Mouse (Mus musculus) ES-E14 (cell line): ENCODE data around the gene Catsper4. TPM values are rescaled to one million over a fixed set of nuclear protein-coding genes. Genes with fewer than 3 reads are reported as not detected.

Experiments
- DNase-seq: peaks from one replicate; pipeline ENCODE4 v3.0.0-alpha.2; 2013; ENCODE audit warnings: low read depth, low spot score
- H3K27ac ChIP-seq: 2 replicates; pipeline ENCODE4 v1.5.1; 2012; ENCODE audit warnings: low read depth, mild to moderate bottlenecking, low read length, moderate library complexity, mixed read lengths; ENCODE audit not compliant: poor library complexity, insufficient read depth, severe bottlenecking
- H3K36me3 ChIP-seq: 2 replicates; pipeline ENCODE4 v1.6.1; 2012; ENCODE audit warnings: mild to moderate bottlenecking, low read length, moderate library complexity, mixed read lengths; ENCODE audit not compliant: control insufficient read depth, poor library complexity, insufficient read depth, severe bottlenecking
- H3K4me1 ChIP-seq, 2 experiments: fragments of 150-350 bp in 1 of 2; sonication (generic) in 1 of 2; 2 replicates each; pipeline ENCODE4 v1.6.1; 2012; ENCODE audit warnings: low read length in 2 of 2, mild to moderate bottlenecking in 1 of 2, mixed read lengths in 1 of 2; ENCODE audit not compliant: control insufficient read depth in 2 of 2, insufficient read depth in 2 of 2, poor library complexity in 1 of 2
- H3K4me3 ChIP-seq, 2 experiments: fragments of 150-350 bp in 1 of 2; sonication (generic) in 1 of 2; 2 replicates each; pipeline ENCODE4 v1.5.1; 2012; ENCODE audit warnings: low read length in 2 of 2, low read depth in 1 of 2, mild to moderate bottlenecking in 1 of 2, mixed read lengths in 1 of 2; ENCODE audit not compliant: insufficient read depth in 1 of 2, poor library complexity in 1 of 2, severe bottlenecking in 1 of 2
- H3K9ac ChIP-seq: 2 replicates; pipeline ENCODE4 v1.6.1; 2012; ENCODE audit warnings: low read depth, mild to moderate bottlenecking, low read length, mixed read lengths; ENCODE audit not compliant: poor library complexity, insufficient read depth, severe bottlenecking
- H3K9me3 ChIP-seq: fragments of 150-350 bp; sonication (generic); 2 replicates; pipeline ENCODE4 v1.6.1; 2012; ENCODE audit warnings: low read depth, mild to moderate bottlenecking, low read length; ENCODE audit not compliant: control insufficient read depth, insufficient read depth
- CHD2 ChIP-seq: IDR thresholded peaks from 2 replicates; pipeline ENCODE4 v1.6.1; 2014; ENCODE audit warnings: mild to moderate bottlenecking, low read depth, low read length, inconsistent platforms
- HCFC1 ChIP-seq: IDR thresholded peaks from 2 replicates; pipeline ENCODE4 v1.6.1; 2012; ENCODE audit warnings: low read length, inconsistent platforms, borderline replicate concordance; ENCODE audit not compliant: insufficient read depth
- MAFK ChIP-seq: IDR thresholded peaks from 2 replicates; pipeline ENCODE4 v1.6.1; 2014; ENCODE audit warnings: mild to moderate bottlenecking, low read depth, low read length, inconsistent platforms; ENCODE audit not compliant: insufficient read depth
- ZC3H11A ChIP-seq: IDR thresholded peaks from 2 replicates; pipeline ENCODE4 v1.6.1; 2012; ENCODE audit warnings: low read depth, mild to moderate bottlenecking, inconsistent platforms, low read length, borderline replicate concordance
- ZNF384 ChIP-seq: IDR thresholded peaks from 2 replicates; pipeline ENCODE4 v1.6.1; 2012; ENCODE audit warnings: low read depth, low read length, inconsistent platforms
- in situ Hi-C, 2 experiments: fragments of 600-800 bp; cut with MboI; formaldehyde crosslinking; loops; one replicate each; pipeline ENCODE4 v1.15.1; 2025; ENCODE audit warnings: low sequenced_read_pairs in 2 of 2, inconsistent platforms in 1 of 2; ENCODE audit not compliant: unreplicated experiment in 2 of 2
- total RNA-seq: library from RNA; depleted of rRNA; stranded (reverse); fragments of 300-350 nt; gene quantifications from 2 replicates; pipeline ENCODE4 v1.2.3, GENCODE M21; 2012

Catsper4 gene
- total RNA-seq, 1 experiment: not detected

GRCm38 (mm10) chr4:134257198-134258009 lies 30.2 kb upstream of the Catsper4 start:
- no peak for DNase-seq
- no peaks in the 10 kb centered on the region for H3K36me3 ChIP-seq
- 0 out of 2 replicates have a peak overlapping the region, but pooled peaks have one; percentile 8 for H3K27ac ChIP-seq
- TF ChIP-seq ZC3H11A: no peak
- no peak for TF ChIP-seq HCFC1
- no peak for TF ChIP-seq MAFK
- TF ChIP-seq ZNF384: no peak
- TF ChIP-seq CHD2: no peak
- H3K4me1 ChIP-seq: peaks cover 12 to 37% of the 10 kb centered on the region in 2 experiments
- H3K4me3 ChIP-seq: no peak overlapping the region
- no peak overlapping the region for H3K9ac ChIP-seq
- no peaks in the 10 kb centered on the region for H3K9me3 ChIP-seq
- in situ Hi-C loops: no loop called here

- DNase-seq: no peak
- H3K36me3 ChIP-seq: no peaks in the 10 kb centered on the region
- peak overlapping the region; percentile 1 to 3; a peak in 1 of 4 replicates for H3K4me3 ChIP-seq
- peaks cover 12 to 38% of the 10 kb centered on the region in 2 experiments for H3K4me1 ChIP-seq
- in situ Hi-C loops: no loop called here
- H3K9me3 ChIP-seq: no peaks in the 10 kb centered on the region
- TF ChIP-seq ZNF384 (no peak), ZC3H11A (no peak), CHD2 (no peak)
- peak overlapping the region; percentile 14 for H3K27ac ChIP-seq
- peak overlapping the region; percentile 26 for H3K9ac ChIP-seq
These were observed 29.4 kb upstream of the Catsper4 start for GRCm38 (mm10) chr4:134256407-134257197.

- DNase-seq: no peak
- H3K9ac ChIP-seq: peak overlapping the region; percentile 26; the same call in 1 of the 2 replicates
These were observed 28.7 kb upstream of the Catsper4 start for GRCm38 (mm10) chr4:134255854-134256253.

GRCm38 (mm10) chr4:134254835-134255234 lies 27.7 kb upstream of the Catsper4 start:
- in situ Hi-C loops: no loop called here
- H3K27ac ChIP-seq: no peak overlapping the region
- no peak overlapping the region for H3K4me3 ChIP-seq

More at GRCm38 (mm10) chr4:134255854-134256253, 28.7 kb upstream of the Catsper4 start:
- Histone ChIP-seq H3K36me3 (no peaks in the 10 kb centered on the region), H3K4me3 (no peak overlapping the region), H3K4me1 (peaks cover 12 to 41% of the 10 kb centered on the region in 2 experiments), H3K9me3 (no peaks in the 10 kb centered on the region), H3K27ac (no peak overlapping the region; the same call in 1 of the 2 replicates)
- in situ Hi-C loops: no loop called here
- no peak for TF ChIP-seq HCFC1
- no peak for TF ChIP-seq MAFK
- TF ChIP-seq CHD2: no peak
- no peak for TF ChIP-seq ZC3H11A

More at GRCm38 (mm10) chr4:134254835-134255234, 27.7 kb upstream of the Catsper4 start:
- no peak for TF ChIP-seq HCFC1
- Histone ChIP-seq H3K4me1 (peaks cover 12 to 42% of the 10 kb centered on the region in 2 experiments), H3K9ac (no peak overlapping the region), H3K36me3 (no peaks in the 10 kb centered on the region), H3K9me3 (no peaks in the 10 kb centered on the region)
- DNase-seq: no peak
